Mouse (Mus musculus): ENCODE measurements around the gene Ybx2. TPM values are rescaled to one million over a fixed set of nuclear protein-coding genes. Genes with fewer than 3 reads are reported as not detected.
A peak's percentile ranks its signal among the peaks of the same experiment; 100 is the strongest.

Gene Ybx2
- total RNA-seq, 2 experiments from 2014 or later: 11.5 to 11.8 TPM

DNA sequence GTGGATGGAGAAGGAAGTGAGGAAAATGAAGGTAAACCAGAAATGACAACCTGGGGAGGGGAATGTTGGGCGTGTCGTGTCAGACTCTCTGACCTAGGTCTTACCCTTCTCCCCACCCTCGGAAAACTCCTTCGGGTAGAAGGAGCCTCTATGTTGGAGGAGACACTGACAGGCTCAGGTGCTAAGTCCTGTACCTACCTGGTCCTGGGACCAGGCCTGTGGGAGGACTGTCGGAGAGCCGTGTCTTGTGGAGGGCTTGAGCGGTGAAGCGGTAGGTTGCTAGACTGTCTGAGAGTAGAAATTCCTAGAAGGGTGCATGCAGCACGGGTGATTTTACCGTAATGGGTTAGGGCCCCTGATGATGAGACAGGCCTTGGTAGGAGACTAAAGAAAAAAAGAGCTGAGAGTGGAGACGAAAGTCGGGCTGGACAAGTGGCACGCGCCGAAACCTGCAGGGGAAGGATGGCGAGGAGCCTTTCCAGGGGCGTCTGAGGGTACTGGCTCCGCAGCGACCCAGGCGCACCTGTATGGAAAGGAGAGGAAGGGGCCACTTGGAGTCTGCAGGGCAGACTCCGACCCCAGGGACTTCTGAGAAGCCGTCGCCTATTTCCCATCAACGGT, 29.2 kb downstream of the Ybx2 start, which contains the start of gene Cldn7:
Gene Cldn7, plus strand, starts transcription at position 130 of the 621 bp plus-strand sequence.
- no peak for DNase-seq

DNA sequence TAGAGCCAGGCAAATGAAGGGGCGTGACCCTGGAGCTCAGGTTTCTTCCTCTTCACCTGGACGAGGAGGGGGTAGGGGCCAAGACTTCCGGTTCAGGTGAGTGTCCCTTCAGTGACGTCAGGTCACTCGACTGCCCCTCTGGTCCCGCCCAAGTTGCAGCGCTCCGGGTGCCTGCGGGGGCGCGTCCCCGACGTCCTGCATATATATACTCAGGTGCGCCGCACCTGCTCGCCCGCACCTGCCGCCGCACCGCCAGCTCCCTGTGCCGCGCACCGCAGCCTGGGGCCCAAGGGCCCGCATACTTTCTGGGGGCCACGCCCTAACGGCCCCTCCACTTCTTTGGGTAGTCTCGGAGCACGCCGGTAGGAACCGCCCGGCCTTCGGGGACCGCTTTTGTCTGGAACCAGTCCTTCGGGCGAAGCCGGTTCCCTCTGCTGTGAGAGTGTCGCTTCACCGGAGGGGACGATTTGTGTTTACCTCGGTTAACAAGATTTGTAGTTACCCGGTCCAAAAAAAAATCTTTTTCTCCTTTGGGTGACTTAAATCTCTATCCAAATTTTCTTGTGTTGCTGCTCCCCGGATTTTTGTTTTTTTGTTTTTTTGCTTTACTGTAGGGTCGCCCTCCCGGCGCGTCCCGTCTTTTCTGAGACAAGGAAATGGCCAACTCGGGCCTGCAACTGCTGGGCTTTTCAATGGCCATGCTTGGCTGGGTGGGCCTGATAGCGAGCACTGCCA, 29.8 kb downstream of the Ybx2 start:
- DNase-seq: no peak

DNA sequence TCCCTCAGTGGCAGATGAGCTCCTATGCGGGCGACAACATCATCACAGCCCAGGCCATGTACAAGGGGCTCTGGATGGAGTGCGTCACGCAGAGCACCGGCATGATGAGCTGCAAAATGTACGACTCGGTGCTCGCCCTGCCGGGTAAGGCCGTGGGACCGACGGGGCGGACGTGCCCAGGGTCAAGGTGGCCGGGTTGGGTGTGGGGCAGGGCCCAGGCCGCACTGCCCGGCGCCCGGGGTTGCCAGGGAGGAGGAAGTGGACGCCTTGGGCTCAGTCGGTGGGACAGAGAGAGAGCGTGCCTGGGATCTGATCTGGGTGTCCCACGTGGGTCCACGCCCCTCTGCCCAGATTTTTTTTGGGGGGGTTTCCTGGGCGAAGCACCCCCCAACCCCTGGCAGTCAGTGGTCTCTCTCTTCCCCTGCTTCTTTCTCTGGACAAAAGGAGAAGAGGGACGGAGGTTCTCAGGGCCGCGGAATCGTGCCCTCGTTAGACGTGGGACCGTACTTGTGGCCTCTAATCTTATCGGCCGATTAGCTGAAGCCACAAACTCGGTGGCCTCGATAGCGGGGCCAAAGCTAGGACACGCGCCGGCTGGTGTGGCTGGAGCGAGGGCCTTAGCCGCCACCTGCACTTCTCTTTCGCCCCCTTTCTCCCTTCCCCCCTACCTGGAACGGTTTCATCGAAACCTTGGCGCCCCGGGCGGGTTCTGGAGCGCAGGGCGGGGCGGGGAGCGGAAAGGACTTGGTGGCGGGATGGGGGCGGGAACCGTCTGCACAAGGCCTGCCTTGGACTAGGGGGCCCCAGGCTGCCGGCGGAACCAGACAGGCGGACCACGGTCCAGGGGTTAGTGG, 30.6 kb downstream of the Ybx2 start:
- peak; percentile 28 to 55 for DNase-seq

DNA sequence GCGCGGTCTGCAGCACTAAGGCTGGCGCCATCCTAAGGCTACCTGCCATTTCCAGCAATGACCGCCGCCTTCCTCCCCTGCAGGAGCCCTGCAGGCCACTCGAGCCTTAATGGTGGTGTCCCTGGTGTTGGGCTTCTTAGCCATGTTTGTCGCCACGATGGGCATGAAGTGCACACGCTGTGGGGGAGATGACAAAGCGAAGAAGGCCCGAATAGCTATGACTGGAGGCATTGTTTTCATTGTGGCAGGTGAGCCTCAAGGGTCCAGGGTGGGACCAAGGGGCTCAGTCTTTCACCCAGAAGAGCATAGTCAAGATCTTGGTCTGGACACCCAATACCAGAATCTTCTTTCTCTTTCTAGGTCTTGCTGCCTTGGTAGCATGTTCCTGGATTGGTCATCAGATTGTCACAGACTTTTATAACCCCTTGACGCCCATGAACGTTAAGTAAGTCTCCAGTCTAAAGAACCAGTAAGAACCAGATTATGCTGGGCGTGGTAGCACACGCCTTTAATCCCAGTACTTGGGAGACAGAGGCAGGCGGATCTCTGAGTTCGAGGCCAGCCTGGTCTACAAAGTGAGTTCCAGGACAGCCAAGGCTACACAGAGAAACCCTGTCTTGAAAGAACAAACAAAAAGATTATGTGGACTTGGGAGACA, 31.4 kb downstream of the Ybx2 start:
- no peak for DNase-seq

DNA sequence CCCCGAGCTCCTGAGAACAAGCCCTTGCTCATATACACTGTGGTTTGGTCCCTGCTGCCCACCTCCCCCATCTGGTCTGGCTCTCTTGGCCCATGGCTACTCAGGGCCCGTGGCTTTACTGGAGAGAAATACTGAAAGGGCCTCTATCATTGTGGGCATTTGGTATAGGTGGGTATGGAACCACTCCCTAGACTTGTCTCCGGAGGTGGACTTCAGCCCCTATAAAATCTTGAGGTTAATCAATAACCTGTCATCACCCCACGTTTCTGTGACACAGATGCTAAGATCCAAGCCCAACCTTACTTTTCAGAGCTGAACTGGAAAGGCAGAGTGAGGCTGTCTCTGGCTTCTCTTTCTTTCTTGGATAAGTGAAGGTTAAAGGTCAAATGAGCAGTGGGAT, 33.2 kb downstream of the Ybx2 start:
- DNase-seq: no peak

DNA sequence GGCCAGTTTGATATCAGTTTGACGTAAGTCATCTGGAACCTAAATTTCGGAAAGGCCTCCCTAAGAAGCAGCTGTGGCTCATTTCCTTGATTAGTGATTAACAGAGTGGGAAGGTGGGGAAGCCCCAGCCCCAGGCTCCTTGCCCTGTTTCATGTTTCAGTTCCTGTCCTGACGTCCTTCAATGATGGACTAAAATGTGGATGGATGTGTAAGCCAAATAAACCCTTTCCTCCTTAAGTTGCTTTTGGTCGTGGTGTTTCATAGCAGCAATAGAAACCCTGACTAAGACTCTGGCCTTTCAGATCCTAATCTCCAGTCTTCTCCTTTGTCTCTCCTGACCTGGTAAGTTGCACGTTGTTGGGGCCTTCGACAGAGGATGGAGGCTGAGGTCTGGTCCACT, 34.6 kb downstream of the Ybx2 start:
- DNase-seq: no peak

DNA sequence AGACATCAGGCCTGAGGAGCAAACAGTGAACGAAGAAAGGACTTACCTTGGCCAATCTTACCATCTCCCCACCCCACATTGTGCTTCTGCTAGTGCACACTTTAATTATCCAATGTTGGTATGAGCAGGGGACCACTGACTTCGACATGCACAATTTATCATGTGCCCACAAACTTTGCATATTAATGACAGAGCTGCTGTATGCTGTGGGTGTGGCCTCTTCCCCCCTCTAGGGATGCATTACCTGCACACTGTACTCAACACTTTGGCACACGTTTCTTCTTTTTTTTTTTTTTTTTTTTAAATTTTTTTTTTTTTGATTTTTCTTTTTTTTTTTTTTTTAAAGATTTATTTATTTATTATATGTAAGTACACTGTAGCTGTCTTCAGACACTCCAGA, 35.2 kb downstream of the Ybx2 start:
- DNase-seq: no peak

DNA sequence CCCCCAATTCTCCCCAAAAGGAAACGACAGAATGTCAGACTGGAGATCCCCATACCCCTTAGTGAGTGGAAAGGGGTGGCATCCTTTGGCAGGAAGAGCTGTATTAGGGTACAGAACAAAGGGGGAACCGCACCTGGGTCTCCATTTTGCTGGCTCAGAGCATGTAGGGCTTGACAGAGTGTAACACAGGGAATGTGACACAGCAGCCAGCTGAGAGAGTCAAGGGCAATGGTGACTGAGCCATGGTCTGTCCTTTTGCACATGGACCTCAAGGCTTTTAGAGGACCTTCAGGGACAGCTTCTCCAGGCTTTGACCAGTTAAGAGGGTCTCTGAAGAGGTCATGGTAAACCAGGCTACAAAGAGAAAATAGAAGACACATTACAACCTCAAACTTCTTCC, 39.3 kb downstream of the Ybx2 start:
- peak in 1 of 2 experiments; percentile 51 for DNase-seq

DNA sequence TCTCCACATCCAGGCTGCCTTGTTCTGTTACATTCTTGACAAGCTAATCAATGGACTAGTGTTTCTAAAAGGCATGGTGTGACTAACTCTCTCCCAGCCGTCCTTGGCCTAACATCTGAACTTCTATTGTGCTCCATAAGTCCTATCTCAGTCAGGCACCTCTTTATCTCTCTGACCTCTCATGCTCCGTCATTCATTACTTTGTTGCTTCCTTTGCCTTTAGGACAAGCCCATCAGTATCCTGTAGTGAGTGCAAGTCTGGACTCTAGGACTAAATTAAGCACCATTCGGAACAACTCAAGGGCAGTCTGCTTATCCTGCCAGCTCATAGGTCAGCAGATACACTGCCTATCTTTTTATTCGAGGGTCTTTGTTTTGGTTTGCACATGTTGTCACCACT, 40.7 kb downstream of the Ybx2 start:
- no peak for DNase-seq

DNA sequence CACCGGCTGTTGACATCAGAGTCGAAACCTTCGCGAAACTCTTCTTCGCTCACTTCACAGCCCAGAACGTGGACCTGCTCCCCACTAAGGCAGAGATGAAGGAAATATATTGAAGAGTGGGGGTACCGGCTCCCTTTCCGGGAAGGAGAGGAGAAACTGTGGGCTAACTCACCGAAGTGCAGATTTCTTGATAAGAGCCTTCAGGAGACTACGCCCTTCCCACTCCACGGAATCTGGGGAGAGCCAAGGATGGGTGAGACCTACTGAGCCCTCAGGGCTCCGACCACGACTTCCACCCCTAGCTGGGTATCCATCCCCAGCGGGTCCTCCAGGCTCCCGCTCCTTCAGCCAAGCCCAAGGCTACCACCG, 44.2 kb downstream of the Ybx2 start:
- no peak for DNase-seq

DNA sequence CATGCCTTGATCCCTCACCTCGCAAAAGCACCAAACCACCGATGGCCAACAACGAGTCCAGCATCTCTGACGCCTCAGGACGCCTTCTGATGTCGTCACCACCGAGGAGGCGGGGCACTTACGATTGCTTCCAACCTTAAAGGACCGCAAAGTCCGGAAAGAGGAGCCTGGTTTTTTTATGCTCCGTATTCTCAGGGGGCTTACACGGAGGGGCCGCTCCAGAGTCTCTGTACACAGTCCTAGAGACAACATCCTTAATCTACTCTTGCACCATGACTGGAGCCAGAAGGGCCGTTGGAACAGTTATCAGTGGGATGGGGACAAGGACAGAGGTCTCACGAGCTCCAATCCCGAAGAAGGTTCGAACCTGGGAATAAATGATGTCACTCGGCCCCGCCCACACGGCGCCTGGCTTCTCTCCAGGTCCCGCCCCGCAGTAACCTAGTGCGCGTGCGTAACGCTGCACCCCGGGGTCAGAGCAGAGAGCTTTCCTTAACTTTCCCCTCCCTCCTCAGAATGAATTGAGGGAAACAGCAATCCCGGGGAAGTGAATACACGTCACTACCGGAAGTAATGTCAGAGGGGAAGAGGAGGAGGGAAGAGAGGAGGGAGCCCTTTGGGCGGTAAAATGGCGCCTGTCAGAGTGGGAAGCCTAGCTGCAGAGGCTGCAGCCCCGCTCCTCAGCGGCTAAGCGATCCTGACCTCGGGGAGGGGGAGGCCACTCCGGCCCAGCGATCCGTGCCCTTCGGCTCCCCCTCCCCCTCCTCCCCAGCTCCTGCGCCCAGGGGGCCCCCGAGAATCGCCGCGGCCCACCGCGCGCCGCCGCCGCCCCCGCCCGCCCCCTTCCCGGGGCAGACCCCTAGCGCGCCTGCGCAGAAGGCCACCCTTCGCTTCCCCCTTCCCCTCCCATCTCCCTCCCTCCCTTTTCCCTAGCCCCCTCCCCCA, 44.9 kb downstream of the Ybx2 start:
- DNase-seq: peak; percentile 94 to 96

DNA sequence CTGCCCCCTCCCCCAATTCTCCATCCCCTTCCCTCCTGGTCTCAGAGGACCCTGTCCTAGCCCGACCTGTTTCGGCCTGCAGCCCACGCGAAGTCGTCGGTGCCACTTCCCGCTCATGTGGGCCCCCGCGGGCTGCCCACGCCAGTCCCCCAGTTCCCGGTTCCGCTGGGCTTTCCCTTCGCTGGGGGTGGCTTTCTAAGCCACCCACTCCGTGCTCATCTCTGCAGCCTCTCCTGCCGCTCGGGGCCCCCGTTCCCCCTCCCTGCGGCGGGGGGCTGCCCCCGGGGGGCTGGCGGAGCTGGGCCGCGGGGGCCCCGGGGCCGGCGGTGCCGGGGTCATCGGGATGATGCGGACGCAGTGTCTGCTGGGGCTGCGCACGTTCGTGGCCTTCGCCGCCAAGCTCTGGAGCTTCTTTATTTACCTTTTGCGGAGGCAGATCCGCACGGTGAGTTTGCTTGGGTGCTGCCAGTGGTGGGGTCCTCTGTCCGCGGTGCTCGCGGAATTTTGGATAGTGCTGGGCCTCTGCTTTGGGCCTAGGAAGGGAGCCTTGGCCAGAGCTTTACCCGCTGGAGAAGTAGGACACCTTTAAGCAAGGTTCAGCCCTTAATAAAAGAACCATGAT, 45.7 kb downstream of the Ybx2 start, which contains the start of gene Ctdnep1:
Gene Ctdnep1, plus strand, starts transcription at position 16 of the 622 bp plus-strand sequence.
- DNase-seq: peak; percentile 33 to 39

DNA sequence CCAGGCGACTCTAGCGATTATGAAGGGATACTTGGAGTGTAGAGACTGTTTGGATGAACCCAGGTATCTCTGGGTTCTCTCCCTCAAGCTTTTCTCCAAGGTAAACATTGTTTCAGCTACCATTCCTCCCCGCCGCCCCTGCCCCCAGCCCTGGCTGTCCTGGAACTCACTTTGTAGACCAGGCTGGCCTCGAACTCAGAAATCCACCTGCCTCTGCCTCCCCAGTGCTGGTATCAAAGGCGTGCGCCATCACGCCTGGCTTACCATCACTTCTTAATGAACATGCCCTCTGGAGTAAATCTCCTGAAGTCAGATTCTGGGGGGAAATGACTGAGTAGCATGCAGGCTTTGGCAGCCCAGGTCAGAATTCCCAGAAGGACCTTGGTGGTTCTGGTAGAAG, 46.6 kb downstream of the Ybx2 start, which contains the start of gene Elp5:
Gene Elp5, minus strand, starts transcription at position 293 of the 400 bp plus-strand sequence.
- DNase-seq: no peak

DNA sequence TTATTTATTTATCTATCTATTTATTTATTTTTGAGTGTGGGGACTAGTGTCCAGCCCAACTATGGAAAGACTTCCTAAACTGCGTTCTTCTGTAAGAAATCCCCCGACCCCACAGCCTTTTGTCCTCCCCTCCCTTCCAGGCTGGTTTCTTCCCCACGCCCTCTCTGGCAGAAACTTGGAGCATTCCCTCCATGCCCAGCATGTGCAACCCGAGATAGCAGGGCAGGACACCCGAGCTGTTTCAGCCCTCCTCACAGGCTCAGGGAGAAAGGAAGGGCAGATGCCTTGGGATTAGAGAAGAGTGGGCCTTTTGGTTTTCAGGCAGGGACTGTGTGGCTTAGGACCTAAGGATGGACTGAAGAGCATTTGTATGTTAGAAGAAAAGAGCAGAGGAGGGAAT, 47.3 kb downstream of the Ybx2 start:
- no peak for DNase-seq

DNA sequence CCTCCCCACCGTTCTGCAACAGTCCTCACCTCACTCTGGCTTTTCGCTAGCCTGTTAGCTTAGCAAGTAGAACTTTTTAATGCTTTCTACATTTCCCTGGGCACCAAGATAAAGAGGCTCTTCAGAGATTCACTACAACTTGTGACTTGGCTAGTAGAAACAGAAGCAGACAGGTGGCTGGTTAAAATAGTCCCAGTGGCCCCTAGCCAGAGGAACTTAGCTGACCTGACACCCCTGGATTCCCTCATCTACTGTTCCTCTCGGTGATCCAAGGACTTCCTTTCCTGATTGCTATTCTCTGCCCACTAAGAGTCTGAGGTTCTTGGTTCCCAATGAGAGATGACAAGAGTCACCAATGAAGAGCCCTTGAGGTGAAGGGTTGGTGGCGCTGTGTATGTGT, 47.8 kb downstream of the Ybx2 start:
- DNase-seq: no peak

DNA sequence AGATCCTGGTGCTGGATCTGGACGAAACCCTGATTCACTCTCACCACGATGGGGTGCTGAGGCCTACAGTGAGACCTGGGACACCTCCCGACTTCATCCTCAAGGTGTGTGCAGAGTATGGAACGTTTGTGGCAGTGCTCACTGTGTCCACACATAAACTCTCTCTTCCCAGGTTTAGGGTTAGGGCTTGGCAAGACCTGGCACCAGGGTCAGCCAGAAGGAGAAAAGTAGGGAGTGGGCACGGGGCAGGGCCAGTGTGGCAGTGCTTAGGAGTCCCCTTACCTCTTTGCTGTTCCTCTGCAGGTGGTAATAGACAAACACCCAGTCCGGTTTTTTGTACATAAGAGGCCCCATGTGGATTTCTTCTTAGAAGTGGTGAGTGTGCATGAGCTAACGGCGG, 48.8 kb downstream of the Ybx2 start:
- no peak for DNase-seq

DNA sequence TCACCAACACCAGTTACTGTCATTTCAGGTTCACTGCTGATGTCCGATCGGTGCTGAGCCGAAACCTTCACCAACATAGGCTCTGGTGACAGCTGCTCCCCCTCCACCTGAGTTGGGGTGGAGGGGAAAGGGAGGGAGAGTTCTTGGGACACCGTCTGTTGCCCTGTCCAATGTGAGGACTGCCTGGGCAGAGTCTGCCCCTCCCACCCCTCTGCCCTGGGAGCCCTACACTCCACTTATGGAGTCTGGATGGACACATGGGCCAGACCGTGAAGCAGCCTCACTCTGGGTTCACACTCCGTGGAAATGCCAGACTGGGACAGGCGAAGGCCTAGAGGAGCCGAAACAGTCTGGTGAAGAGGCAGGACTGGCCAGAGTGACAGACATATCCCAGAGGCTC, 54.4 kb downstream of the Ybx2 start:
- no peak for DNase-seq

Data from adrenal gland, postnatal 36 days (tissue).